Mouse (Mus musculus) WW6 (cell line): ENCODE measurements around the gene Zmiz2.
"Not testable (repeated sequence)": the region's sequence is repeated elsewhere in the genome, so short reads cannot be mapped to it uniquely, and the experiment has no call there.

ENCODE experiments used
- DNase-seq: peaks from one replicate; pipeline ENCODE4 v3.0.0-alpha.2; 2013; ENCODE audit warnings: low read depth, low spot score

The Zmiz2 gene

DNA sequence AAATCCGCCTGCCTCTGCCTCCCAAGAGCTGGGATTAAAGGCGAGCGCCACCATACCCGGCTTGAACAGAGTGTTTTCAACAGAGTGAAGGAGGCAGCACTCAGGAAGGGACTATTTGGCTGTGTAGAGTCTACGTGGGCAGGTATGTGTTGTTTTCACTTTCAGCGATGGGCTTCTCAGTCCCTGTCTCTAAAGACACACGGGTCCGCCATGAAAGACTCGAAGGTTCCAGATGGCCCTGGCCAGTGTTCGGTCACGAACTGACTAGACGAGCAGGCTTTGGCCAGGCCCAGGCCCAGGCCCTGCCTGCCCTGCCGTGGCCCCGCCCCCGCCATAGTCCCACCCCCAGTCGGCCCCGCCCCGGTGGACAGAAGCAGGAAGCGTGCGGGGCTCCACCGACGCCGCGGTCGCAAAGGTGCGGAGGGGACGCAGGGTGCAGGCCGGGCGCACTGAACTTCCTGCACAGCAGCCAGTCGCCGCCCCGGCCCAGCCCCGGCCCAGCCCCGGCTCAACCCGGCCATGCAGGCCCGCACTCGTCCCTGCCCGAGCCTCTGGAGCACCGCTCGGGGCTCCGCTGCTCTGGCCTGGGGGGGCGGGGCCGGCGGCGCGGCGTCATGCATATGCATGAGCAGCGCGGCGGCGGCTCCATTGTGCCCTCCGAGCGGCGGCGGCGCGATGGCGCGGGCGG lies at the start of gene Zmiz2:
Gene Zmiz2 (plus strand): TSS at position 349 of the 688 bp plus-strand sequence.
- DNase-seq: peak; percentile 83

DNA sequence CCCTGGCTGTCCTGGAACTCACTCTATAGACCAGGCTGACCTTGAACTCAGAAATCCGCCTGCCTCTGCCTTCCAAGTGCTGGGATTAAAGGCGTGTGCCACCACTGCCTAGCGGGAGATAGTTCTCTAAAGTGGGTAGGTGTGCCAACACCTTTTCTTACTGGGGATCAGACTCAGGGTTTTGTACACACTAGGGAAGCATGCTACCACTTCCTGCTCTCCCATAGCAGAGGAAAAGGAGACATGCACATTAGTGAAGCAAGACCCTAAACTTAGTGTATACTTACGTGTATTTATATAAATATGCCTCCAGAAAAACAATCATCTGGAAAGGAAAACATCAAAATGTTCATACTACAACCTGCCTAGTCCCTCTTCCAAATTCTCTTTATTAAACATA lies 42.9 kb upstream of the Zmiz2 start:
- no peak for DNase-seq

DNA sequence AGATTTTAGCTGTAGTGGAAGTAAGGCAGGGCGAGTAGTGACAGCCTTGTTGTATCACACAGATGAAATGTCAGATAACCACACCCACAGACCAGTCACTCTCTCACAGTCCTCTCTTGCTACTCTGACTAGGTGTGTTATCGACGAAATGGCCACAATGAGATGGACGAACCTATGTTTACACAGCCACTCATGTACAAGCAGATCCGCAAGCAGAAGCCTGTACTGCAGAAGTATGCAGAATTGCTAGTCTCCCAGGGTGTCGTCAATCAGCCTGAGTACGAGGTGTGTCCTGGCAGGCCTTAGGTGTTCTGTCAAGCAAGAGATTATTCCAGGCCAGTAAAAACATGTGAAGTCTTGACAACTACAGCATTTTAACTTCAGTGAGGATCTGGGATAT lies 41.9 kb upstream of the Zmiz2 start:
- no peak for DNase-seq

GRCm38 (mm10) chr11:6348681-6349200 lies 40.1 kb upstream of the Zmiz2 start:
- DNase-seq: no peak

DNA sequence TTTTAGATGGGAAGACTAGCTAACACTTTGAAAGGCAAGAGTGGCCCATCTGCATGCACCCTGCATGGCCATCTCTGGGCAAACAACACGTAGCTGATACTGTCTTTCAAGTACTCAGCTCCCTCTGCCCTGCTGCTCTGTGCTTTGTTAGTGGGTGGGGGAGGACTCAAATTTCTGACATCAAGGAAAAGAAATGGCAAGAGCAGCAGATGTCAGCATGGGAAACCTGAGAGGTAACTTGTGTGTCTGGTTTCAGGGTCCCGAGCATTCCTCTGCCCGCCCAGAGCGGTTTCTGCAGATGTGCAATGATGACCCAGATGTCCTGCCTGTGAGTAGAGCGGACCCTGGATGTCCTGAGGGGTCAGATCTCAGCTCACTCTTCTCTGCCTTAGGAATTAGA lies 39.3 kb upstream of the Zmiz2 start:
- no peak for DNase-seq

DNA sequence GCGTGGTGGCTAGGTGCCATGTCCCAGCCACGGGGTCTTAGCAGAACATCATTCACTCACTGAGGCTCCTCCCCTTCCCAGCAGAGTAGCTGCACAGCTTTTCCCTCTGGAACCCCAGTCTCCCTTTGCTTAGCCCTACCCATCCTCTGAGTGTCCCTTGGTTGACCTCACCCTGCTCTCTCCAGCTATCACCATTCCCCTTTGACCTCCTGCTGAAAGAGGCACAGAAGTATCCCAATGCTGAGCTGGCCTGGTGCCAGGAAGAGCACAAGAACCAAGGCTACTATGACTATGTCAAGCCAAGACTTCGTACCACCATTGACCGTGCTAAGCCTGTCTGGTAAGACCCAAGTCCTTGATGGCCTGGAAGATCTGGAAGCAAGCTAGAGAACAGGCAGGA lies 33.8 kb upstream of the Zmiz2 start:
- DNase-seq: no peak

DNA sequence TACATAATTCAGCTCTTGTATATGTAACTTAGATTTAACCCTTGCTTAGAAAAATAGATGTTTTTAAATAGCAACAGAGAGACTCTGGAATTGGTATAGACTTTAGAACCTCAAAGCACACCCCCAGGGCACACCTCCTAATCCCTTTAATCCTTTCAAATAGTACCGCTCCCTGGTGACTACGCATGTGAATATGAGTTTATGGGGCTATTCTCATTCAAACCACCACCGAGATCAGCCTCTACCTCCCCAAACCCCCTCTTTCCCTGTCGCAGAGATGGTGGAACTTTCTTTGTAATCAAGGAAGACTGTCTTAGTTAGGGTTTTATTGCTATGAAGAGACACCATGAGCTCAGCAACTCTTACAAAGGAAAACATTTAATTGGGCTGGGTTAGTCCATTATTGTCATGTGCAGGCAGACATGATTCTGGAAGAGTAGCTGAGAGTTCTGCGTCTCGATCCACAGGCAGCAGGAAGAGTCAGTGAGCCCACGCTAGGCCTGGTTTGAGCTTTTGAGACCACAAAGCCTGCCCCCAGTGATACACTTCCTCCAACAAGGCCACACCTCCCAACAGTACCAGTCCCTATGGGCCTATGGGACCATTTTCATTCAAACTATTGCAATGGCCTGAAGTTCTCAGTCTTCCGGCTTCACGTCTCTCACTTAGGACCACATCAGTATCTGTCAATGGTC lies 24.1 kb upstream of the Zmiz2 start:
- DNase-seq: no peak

- peak; percentile 92 for DNase-seq
These were observed 23.0 kb upstream of the Zmiz2 start for GRCm38 (mm10) chr11:6365885-6366284.

DNA sequence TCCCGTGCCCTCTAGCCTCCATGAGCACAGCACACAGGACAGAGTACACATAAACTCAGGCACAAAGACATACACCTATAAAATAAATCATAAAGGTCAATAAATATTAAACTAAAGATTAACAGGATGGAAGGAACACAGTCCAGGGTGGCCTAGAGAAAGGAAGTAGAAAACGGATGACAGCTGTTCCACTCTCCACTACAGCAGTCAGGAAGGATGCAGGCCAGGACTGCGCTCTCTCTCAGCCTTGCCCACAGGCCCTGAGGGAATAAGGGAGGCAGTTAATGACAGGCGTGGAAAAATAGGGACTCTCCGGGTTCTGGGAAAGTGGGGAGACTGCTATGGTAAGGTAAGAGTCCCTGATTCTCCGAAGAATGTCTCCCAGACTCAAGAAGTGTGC lies 22.4 kb upstream of the Zmiz2 start:
- DNase-seq: no peak

GRCm38 (mm10) chr11:6367156-6367555 lies 21.7 kb upstream of the Zmiz2 start:
- no peak for DNase-seq

- DNase-seq: not testable (repeated sequence)
These were observed 20.9 kb upstream of the Zmiz2 start for GRCm38 (mm10) chr11:6367986-6368385.

GRCm38 (mm10) chr11:6371376-6372155 lies 17.3 kb upstream of the Zmiz2 start:
- DNase-seq: no peak

DNA sequence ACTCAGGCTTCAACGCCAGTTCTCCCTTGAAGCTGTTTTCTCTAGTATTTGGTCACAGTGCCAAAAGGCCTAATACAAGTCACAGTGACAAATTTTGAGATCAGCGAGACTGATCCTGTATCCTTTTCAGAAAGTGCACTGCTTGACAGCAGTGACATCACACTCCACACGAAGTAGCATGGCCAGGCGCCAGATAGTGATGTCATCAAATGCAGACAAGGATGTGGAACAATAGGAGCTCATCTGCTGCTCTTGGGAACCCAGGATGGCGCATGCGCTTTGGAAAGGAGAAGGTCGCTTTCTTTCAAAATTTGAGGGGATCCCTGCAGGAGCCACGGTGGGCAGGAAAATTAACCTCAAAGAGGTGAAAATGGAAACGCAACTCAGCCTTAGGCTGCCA lies 16.1 kb upstream of the Zmiz2 start:
- DNase-seq: peak; percentile 65

DNA sequence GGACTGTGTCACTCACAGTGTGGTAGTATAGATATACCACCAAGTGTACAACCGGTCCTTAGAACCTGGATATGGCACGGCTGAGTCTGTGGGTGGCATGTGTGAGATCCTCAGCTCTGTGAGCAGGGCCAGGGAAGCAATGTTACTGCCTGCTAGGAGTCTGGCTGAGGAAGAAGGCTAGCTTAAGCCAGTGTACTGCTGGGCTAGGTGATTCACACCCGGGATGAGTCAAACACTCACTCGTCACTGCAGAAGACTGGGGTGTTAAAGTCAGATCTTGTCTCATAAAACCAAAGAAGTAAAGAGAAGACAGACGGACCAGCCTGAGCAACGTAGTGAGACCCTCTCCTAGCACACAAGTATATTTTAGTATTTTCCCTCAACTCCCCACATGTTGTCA lies 8.0 kb upstream of the Zmiz2 start:
- DNase-seq: no peak

DNA sequence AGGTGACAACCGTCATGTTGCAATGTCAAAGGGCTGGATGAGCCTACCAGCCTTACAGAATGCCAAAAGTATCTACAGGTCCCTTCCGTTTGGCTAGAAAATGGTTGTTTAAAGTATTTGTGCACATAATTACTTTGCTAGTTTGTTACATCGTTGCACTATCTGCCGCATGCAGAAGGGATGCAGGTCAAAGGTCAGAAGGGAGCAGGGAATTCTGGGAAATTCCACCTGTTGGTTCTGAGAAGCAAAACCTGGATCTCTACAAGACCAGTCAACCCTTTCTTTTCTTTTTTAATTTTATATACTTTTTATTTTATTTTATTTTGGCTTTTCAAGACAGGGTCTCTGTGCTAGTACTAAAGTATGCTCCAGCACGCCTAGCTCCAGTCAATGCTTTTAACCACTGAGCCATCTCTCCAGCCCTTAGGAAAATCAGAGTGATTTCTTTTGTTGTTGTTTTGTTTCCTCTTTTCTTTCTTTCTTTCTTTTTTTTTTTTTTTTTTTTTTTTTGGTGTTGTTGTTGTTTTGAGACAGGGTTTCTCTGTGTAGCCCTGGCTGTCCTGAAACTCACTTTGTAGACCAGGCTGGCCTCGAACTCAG lies 648 bp upstream of the Zmiz2 start:
- DNase-seq: no peak

GRCm38 (mm10) chr11:6389483-6389921 lies 628 bp downstream of the Zmiz2 start:
- DNase-seq: no peak

DNA sequence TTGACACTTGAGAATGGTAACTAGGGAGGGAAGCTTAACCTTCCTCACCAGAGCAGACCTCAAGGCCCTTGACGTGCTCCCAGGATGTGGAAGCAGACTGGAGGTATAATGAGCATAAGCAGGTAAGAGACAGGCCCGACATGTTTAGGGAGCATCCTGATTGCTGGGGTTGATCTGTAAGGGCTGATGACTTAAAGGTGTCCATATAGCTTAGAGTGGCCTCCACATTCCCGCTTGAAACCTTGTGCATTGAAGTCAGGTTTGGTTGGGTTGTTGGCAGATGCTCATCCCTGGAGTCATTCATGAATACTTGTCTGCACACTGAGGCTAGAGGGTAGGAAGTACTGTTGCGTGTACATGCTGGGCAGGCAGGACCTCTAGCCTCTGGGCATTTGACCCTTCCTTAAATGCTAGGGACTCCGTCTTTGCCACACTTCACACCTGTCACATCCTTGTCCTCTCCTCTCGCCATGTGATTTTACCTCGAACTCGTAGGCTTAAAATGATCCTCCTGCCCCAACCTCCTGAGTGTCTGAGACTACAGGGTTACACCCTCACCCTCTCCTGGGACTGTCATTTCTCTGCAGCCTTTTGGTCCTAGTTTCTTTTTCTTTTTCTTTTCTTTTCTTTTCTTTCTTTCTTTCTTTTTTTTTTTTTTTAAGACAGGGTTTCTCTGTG lies 1.6 kb downstream of the Zmiz2 start:
- no peak for DNase-seq

DNA sequence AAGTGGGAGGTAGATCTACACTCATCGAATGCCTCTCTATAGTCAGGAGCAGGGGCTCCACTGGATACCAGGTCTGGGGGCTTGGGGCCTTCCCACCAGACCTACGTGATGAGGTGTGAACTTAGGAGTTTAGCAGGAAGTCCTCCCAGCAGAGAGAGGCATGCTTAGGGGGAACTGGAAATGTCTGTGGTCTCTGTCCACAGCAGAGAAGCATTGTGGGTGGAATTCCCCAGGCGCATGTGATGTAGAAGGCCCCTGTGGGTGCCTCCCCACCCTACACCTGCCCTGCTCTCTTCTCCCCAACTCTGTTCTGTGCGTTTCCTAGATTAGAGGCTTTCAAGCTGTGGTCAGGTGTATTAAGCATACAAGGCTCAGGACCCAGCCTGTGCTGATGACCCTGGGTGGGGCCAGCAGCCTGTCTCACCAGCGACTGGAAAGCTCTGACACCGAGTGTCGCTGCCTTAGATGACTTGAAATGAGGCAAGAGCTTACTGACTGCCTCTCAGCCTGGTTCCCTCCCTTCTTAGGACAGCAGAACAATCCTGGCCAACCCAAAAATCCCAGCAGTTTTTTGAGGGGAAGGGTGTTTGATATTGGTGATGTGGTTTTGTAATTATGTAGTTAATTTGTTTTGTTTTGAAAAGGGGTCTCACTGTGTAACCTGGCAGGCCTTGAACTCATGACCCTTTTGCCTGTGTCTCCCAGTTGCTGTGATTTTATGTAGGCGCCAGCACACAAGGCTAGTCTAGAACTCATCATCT lies 2.8 kb downstream of the Zmiz2 start:
- no peak for DNase-seq

DNA sequence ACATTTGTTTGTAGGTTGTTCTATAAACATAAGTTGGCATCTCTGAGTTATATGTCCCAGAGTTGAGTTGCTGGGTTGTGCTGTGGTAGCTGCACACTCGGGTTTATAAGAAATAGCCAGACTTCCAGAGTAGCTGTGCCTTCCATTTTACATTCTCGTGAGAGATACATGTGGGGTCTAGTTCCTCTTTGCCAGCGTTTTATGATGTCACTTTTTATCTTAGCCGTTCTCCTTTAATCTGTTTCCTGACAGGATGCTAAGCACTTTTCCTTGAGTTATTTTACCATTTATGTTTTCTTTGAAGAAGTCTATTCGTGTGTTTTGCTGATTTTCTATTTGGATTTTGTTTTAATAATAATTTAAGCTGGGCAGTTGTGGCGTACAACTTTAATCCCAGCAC lies 4.0 kb downstream of the Zmiz2 start:
- DNase-seq: no peak

DNA sequence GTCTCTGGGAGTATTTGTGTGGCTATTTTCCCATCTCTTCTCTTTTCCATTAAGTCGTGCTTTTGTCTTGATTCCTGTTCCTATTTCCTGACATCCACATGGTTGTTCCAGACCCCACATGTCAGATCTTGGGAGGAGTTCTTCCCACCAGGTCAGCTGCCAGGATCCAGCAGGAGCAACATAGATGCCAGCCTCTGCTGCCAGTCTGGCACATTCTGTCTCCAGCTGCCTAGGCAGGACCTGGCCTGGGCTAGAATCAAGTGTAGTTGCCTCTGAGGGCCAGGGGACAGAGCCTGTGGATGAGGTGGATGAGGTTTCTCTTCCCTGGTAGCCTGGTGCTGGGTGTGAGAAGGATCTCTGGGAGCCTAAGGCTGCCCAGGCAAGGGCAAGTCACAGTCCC lies 5.0 kb downstream of the Zmiz2 start:
- DNase-seq: no peak

DNA sequence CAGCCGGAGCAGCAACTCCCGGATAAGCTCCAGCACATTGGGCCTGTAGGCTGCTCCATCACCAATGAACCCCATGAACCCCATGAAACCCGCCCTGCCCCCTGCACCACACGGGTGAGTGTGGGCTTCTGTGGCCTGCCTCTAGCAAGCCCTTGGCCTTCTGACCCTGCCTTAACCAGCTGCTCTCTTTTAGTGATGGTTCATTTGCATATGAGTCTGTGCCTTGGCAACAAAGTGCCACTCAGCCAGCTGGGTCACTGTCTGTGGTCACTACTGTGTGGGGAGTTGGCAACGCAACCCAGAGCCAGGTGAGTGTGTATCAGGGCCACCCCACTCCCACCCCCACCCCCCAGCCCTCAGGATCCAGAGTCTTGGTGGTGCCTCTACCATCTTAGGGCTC lies 6.7 kb downstream of the Zmiz2 start:
- DNase-seq: no peak
